Mouse (Mus musculus) forebrain, embryonic 12.5 days (tissue): ENCODE results near the gene Itsn2. TPM values are rescaled to one million over a fixed set of nuclear protein-coding genes. Genes with fewer than 3 reads are reported as not detected.

Source experiments
- polyA plus RNA-seq: library from polyadenylated mRNA; unstranded; fragments of >200 nt; fragmentation: Nextera tagmentation; extraction: Ambion mirVana; gene quantifications from 2 replicates; pipeline ENCODE4 v1.2.1, GENCODE M21; 2016

Itsn2 gene
- polyA plus RNA-seq, 1 experiment from 2014 or later = 17.9 TPM

Other genes starting within 250 kb of the Itsn2 start
- 9.1 and 11.1 TPM in 2 replicates for gene Ncoa1, start 115.5 kb upstream of the Itsn2 start, polyA plus RNA-seq
- gene Gm3625, start 289 bp downstream of the Itsn2 start, polyA plus RNA-seq = not detected in 2 replicates
- gene Fam228a, start 145.8 kb downstream of the Itsn2 start, polyA plus RNA-seq = 0.56 and 0.77 TPM in 2 replicates
- gene Pfn4, start 176.4 kb downstream of the Itsn2 start, polyA plus RNA-seq = 6.6 and 7.2 TPM in 2 replicates
- 3.2 and 4.1 TPM in 2 replicates for gene Fam228b, start 176.6 kb downstream of the Itsn2 start, polyA plus RNA-seq
- 372 and 374 TPM in 2 replicates for gene Sf3b6, start 224.9 kb downstream of the Itsn2 start, polyA plus RNA-seq
- 6.6 and 6.9 TPM in 2 replicates for gene Fkbp1b, start 249.0 kb downstream of the Itsn2 start, polyA plus RNA-seq